ENCODE assay signal across 7 mouse cellular contexts in genomic region chr4:136731761-136732160, GRCm38 (mm10).
DNase-seq lines count a peak whose midpoint lies in the region; ATAC-seq and TF ChIP-seq lines count a peak whose summit lies in the region.

No protein-coding gene starts in this region.

- no peaks in the 10 kb centered on the region for H3K36me3 ChIP-seq in kidney, embryonic 15.5 days
- H3K36me3 ChIP-seq in ES-Bruce4 (ENCODE audit: control insufficient read depth, insufficient read depth, low read length, poor library complexity, severe bottlenecking): no peaks in the 10 kb centered on the region
- no peaks in the 10 kb centered on the region for H3K36me3 ChIP-seq in embryonic facial prominence, embryonic 13.5 days
- H3K36me3 ChIP-seq in limb, embryonic 13.5 days: peaks cover 4% of the 10 kb centered on the region; the same call in 1 of the 2 replicates

- H3K9me3 ChIP-seq in kidney, embryonic 15.5 days (replicated peaks): no peaks in the 10 kb centered on the region
- H3K9me3 ChIP-seq in ES-Bruce4 (replicated peaks; ENCODE audit: control insufficient read depth, insufficient read depth, low read length, poor library complexity, severe bottlenecking): no peaks in the 10 kb centered on the region
- H3K9me3 ChIP-seq in embryonic facial prominence, embryonic 13.5 days: no peaks in the 10 kb centered on the region
- no peaks in the 10 kb centered on the region for H3K9me3 ChIP-seq in limb, embryonic 13.5 days

- no peak overlapping the region for H3K4me3 ChIP-seq in kidney, embryonic 15.5 days (replicated peaks)
- no peak overlapping the region for H3K4me3 ChIP-seq in ES-Bruce4 (ENCODE audit: low read depth, low read length)
- H3K4me3 ChIP-seq in embryonic facial prominence, embryonic 13.5 days: no peak overlapping the region
- no peak overlapping the region for H3K4me3 ChIP-seq in limb, embryonic 13.5 days

- no peak overlapping the region for H3K9ac ChIP-seq in kidney, embryonic 15.5 days
- H3K9ac ChIP-seq in ES-Bruce4 (ENCODE audit: low read depth, poor library complexity, severe bottlenecking): peak overlapping the region; percentile 52
- no peak overlapping the region for H3K9ac ChIP-seq in embryonic facial prominence, embryonic 13.5 days
- peak overlapping the region; percentile 43; the same call in 1 of the 2 replicates for H3K9ac ChIP-seq in limb, embryonic 13.5 days

- WGBS in kidney, embryonic 15.5 days: 48% methylated on average over 5 of the region's 5 CpGs
- 41% methylated on average over 5 of the region's 5 CpGs for WGBS in embryonic facial prominence, embryonic 13.5 days
- 46% methylated on average over 5 of the region's 5 CpGs for WGBS in limb, embryonic 13.5 days

- no peak for TF ChIP-seq CTCF in ES-Bruce4 (IDR thresholded peaks at IDR 0.05; ENCODE audit: low read depth, low read length)

- H3K27me3 ChIP-seq in kidney, embryonic 15.5 days: no peaks in the 10 kb centered on the region
- no peaks in the 10 kb centered on the region for H3K27me3 ChIP-seq in ES-Bruce4 (ENCODE audit: control insufficient read depth, insufficient read depth, low read length, poor library complexity, severe bottlenecking)
- H3K27me3 ChIP-seq in embryonic facial prominence, embryonic 13.5 days: no peaks in the 10 kb centered on the region
- H3K27me3 ChIP-seq in limb, embryonic 13.5 days: no peaks in the 10 kb centered on the region

- TF ChIP-seq POLR2A in ES-Bruce4 (IDR thresholded peaks at IDR 0.05; ENCODE audit: insufficient read depth, low read length): no peak

- H3K4me2 ChIP-seq in kidney, embryonic 15.5 days: no peak overlapping the region
- H3K4me2 ChIP-seq in embryonic facial prominence, embryonic 13.5 days: no peak overlapping the region
- no peak overlapping the region for H3K4me2 ChIP-seq in limb, embryonic 13.5 days (replicated peaks)

- no peak for DNase-seq in kidney, adult 8-10 months
- no peak for DNase-seq in testis, postnatal 10 days (ENCODE audit: low spot score)
- no peak for DNase-seq in frontal cortex, adult 2 months (ENCODE audit: extremely low spot score in 1 of 2, low spot score in 1 of 2)

- no peak for ATAC-seq in kidney, embryonic 15.5 days (replicated peaks; ENCODE audit: low FRiP score)
- no peak for ATAC-seq in embryonic facial prominence, embryonic 13.5 days (ENCODE audit: insufficient number of reproducible peaks, insufficient read depth, low FRiP score, low TSS enrichment, low read depth)
- no peak for ATAC-seq in limb, embryonic 13.5 days (ENCODE audit: low FRiP score, low read depth)

- H3K4me1 ChIP-seq in kidney, embryonic 15.5 days: peaks cover 78% of the 10 kb centered on the region
- peaks cover 33% of the 10 kb centered on the region for H3K4me1 ChIP-seq in ES-Bruce4 (ENCODE audit: control insufficient read depth, insufficient read depth, low read length)
- H3K4me1 ChIP-seq in embryonic facial prominence, embryonic 13.5 days: peaks cover 61% of the 10 kb centered on the region
- H3K4me1 ChIP-seq in limb, embryonic 13.5 days: peaks cover 51% of the 10 kb centered on the region

- TF ChIP-seq EP300 in ES-Bruce4 (IDR thresholded peaks at IDR 0.05; ENCODE audit: insufficient read depth, low read depth, low read length): peak; percentile 73

- H3K27ac ChIP-seq in kidney, embryonic 15.5 days: peak overlapping the region; percentile 72
- H3K27ac ChIP-seq in ES-Bruce4 (ENCODE audit: insufficient read depth, low read length): peak overlapping the region; percentile 65; the same call in 1 of the 2 replicates
- H3K27ac ChIP-seq in embryonic facial prominence, embryonic 13.5 days: 0 out of 2 replicates have a peak overlapping the region, but pooled peaks have one; percentile 30
- H3K27ac ChIP-seq in limb, embryonic 13.5 days: no peak overlapping the region

Comparison
In these comparisons a context has a peak if more than half of its experiments do, and no peak if none do; other contexts are left out.
1. H3K9ac ChIP-seq: peak in ES-Bruce4 (single experiment) and limb, embryonic 13.5 days (single experiment); none in kidney, embryonic 15.5 days (single experiment) and embryonic facial prominence, embryonic 13.5 days (single experiment).